Mouse (Mus musculus) leukemia stem cell, adult 10-12 weeks (primary cell): ENCODE data around the gene Aebp2. TPM values are rescaled to one million over a fixed set of nuclear protein-coding genes. Genes with fewer than 3 reads are reported as not detected.

Experiments
- polyA plus RNA-seq: library from polyadenylated mRNA; stranded (reverse); fragments of >175 nt; gene quantifications from 2 replicates; pipeline ENCODE4 v1.2.3, GENCODE M21; 2012; ENCODE audit warnings: low replicate concordance

Gene Aebp2
- polyA plus RNA-seq, result 17.0 and 30.1 TPM in 2 replicates

DNA sequence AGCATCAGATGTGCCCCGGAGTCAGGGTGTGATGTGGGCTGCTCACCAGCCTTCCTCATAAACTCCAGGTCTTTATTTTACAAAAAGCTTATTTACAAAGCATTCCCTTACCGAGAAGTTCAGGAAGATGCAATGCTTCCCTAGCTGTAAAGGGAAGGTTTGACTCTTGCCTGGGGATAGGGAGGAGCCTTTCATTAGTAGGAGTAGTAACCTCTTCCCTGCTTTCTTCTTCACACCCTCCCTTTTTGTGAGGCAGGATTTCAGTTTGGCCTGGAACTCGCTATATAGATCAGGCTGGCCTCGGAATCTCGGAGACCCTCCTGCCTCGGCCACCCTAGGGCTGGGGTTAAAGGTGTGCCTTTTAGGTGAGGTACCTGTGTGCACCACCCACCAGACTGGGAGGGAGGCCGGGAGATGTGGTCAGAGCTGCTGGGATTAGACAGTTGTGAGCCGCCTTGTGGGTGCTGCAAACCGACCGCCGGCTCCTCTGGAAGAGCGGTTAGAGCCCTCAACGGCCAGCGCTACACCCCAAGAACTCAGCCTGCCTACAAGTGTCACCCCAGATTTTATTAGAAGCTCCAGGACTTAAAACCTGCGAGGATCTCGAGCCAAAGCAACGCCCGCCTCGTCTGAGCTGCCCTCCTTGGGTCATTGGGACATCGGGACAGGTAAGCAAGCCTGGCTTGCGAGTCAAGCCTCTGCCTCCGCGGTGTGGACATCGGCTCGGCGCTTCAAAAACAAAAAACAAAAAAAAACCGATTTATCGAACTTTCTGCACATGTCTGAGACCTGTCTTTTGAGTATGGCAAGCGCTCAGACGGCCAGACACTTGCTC is at the start of gene Aebp2:
Gene Aebp2 (plus strand): TSS at position 273 of the 835 bp plus-strand sequence.

Other genes starting within 250 kb of the Aebp2 start
- 0.26 and 0.65 TPM in 2 replicates for gene Plekha5, start 198.6 kb upstream of the Aebp2 start, polyA plus RNA-seq
- gene Gm11077, start 106.6 kb downstream of the Aebp2 start, polyA plus RNA-seq, result not detected in 2 replicates